Mouse (Mus musculus): ENCODE data around the gene Ptger3. TPM values are rescaled to one million over a fixed set of nuclear protein-coding genes. Genes with fewer than 3 reads are reported as not detected.

Ptger3 gene
- not detected for polyA plus RNA-seq (2017; shearing (Covaris generic))

GRCm38 (mm10) chr3:157566725-157567565 is at the start of gene Ptger3:
TSS of gene Ptger3 (plus strand) at chr3:157566892.

DNA sequence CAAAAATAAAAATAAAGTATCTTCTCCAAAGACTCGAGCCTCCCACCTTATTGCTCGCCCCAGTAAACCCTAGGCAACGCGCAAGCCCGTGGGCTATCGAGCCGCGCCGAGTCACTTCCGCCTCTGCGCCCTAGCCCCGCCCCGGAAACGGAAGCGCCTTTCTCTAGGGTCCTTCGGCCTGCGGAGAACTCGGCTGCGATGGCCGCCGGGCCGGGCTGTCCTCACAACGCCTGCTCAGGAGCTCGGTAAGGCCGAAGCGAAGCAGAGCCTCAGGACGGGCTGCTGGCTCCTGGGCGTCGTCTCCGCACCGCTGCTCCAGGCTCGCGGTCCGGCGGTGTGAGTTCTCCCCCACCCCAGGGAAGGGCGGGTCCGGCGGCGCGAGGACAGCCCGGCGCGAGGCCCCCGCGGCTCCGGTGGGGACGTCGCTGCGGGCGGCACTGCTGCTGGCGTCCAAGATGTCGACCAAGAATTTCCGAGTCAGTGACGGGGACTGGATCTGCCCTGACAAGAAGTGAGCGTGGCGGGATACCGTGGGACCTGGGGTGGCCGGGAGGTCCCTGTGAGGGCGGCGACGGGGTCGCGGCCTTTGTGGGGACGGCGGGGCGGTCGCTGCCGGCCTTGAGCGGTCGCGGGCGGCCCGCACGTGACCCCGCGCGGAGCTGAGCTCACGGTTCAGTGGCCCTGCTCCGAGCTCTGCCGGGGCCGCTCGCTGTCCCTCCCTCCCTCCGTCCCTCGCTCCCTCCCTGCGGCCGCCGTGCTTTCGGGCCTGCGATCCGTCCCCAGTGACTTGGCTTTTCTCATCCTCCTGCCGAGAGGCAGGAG is 32.5 kb upstream of the Ptger3 start, which contains the start of gene Zranb2:
Gene Zranb2 (plus strand): TSS at position 197 of the 822 bp plus-strand sequence.

Other genes starting within 250 kb of the Ptger3 start
- gene Zranb2, start 32.7 kb upstream of the Ptger3 start, polyA plus RNA-seq (2017; shearing (Covaris generic)) = 38.2 TPM